Mouse (Mus musculus) frontal cortex, adult 2 months (tissue): Measurements from ENCODE around the gene Cop1. TPM values are rescaled to one million over a fixed set of nuclear protein-coding genes. Genes with fewer than 3 reads are reported as not detected.

ENCODE experiments used
- DNase-seq, 2 experiments: peaks; one replicate each; pipeline ENCODE4 v3.0.0; 2022; ENCODE audit warnings: low spot score in 1 of 2; ENCODE audit errors: extremely low spot score in 1 of 2
- polyA plus RNA-seq: library from polyadenylated mRNA; depleted of rRNA; stranded (reverse); fragments of >200 nt; gene quantifications from 2 replicates; pipeline ENCODE4 v1.2.3, GENCODE M21; 2012

The Cop1 gene
- polyA plus RNA-seq, 1 experiment = 92.9 TPM

GRCm38 (mm10) chr1:159286833-159287232 lies 54.7 kb downstream of the Cop1 start:
- no peak for DNase-seq

- peak in 1 of 2 experiments; percentile 75 for DNase-seq
These were observed 58.1 kb downstream of the Cop1 start for GRCm38 (mm10) chr1:159290219-159290618.

DNA sequence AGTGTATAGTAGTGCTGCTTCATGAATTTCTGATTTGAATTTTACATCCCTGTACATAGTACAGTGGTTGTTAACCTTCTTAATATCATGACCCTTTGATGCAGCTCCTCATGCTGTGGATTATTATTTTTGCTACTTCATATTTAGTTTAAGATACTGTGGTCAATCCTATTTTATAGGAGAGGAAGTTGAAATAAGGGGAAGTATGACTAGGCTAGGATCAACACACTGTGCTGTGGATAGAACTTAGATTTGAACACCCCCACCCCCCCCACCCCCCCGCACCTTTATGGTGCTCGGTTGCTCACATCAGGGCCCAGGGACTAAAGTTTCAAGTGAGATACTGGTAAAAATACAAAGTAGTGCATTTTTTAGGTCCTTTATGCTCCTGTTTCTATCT lies 58.7 kb downstream of the Cop1 start:
- DNase-seq = no peak

GRCm38 (mm10) chr1:159301418-159302082 lies 69.4 kb downstream of the Cop1 start:
- no peak for DNase-seq

DNA sequence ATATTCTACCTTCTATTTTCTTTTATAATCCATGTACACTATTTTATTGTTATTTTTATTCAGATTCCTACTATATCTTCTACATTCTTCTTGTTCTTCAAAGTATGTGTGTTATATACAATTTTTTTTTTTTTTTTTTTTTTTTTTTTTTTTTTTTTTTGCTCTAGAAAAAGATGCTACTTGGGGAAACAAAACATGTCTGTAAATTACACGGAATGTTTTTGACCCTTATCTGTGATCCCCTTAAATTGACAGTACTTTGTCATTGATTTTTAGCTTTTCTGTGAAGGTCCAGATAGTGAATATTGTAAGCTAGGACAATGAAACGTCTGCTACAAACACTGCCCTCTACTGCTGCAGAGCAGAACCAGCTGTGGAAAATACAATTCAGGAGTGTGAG lies 81.5 kb downstream of the Cop1 start:
- no peak for DNase-seq

GRCm38 (mm10) chr1:159322586-159322985 lies 90.5 kb downstream of the Cop1 start:
- no peak for DNase-seq

- no peak for DNase-seq
These were observed 98.9 kb downstream of the Cop1 start for GRCm38 (mm10) chr1:159331008-159331407.

DNA sequence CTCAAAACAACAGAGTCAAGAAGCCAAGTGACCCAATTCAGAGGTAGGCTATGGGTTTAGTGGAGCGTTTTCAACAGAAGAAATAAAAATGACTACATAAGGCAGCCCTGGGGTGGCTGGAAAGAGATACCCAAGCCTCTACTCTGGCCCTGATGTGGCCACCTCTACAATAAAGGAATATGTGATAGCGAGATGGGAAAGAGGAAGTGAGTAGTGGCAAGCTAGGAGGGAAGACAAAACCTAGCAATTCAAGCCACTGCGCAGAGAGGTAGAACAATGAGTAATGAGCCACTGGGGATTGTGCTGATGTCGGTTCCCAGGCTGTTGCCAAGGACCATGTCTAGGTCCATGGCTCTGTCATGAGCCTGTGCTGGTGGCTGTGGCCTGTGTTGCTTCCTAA lies 102.0 kb downstream of the Cop1 start:
- DNase-seq = no peak

- DNase-seq = no peak
These were observed 110.2 kb downstream of the Cop1 start for GRCm38 (mm10) chr1:159342355-159342754.

DNA sequence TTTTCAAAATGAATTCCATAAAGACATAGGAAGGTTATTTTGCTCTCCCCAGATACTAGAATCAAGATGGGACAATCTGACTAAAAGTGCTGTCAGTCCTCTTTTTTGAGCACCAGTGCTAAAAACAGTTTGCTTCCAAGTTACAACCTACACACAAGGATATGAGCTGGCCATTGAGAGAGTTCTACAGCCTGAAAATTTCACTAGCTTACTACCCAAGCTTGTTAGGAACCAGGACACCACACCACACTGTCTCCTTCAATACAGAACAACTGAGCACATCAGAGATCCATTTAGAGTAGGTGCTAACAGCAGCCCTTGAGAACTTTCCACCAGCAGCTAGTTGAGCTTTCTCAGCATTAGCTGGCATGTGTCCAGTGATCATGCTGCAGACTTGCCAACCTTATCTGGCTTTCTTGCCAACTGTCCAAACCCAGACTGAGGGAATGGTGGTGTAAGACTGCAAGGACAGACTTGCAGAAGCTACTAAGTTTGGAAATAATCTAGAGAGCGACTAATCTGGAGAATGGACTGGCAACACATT lies 123.0 kb downstream of the Cop1 start:
- DNase-seq = peak in 1 of 2 experiments; percentile 35

GRCm38 (mm10) chr1:159358713-159359112 lies 126.6 kb downstream of the Cop1 start:
- no peak for DNase-seq

- no peak for DNase-seq
These were observed 139.8 kb downstream of the Cop1 start for GRCm38 (mm10) chr1:159371881-159372390.

DNA sequence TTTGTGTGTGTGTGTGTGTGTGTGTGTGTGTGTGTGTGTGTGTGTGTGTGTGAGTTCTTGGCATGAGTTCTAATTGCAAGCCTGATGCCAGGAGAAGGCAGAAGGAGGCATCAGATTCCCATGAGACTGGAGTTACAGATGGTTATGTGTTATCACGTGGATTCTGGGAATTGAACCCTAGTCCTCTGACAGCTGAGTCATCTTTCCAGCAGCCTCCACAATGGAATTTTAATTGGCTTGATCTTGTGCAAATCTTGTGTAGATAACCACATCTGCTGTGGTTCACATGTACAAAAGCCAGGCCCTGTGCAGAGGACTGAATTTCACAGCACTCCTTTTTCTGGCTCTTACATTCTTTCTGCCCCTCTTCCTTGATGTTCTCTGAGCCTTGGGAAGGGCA lies 150.1 kb downstream of the Cop1 start:
- no peak for DNase-seq

- DNase-seq = no peak
These were observed 150.8 kb downstream of the Cop1 start for GRCm38 (mm10) chr1:159382916-159383315.

DNA sequence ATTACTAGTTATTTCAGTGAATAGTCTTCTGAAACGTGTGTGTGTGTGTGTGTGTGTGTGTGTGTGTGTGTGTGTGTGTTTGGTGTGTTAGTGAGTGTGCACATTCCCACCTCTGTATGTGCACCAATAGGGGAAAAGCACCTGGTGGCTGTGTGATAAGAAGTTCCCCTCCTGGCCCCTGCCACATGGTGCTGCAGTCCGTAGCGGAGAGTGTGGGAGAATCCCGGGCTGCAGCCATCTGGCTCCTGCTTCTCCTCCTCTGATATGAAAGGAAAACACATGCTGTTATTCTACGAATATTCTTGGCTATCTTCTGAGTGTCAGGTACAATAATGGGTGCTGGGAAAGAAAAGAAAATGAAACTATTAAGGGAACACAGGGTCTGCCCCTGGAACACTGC lies 154.3 kb downstream of the Cop1 start:
- peak in 1 of 2 experiments; percentile 63 for DNase-seq

- no peak for DNase-seq
These were observed 156.5 kb downstream of the Cop1 start for GRCm38 (mm10) chr1:159388565-159389024.

DNA sequence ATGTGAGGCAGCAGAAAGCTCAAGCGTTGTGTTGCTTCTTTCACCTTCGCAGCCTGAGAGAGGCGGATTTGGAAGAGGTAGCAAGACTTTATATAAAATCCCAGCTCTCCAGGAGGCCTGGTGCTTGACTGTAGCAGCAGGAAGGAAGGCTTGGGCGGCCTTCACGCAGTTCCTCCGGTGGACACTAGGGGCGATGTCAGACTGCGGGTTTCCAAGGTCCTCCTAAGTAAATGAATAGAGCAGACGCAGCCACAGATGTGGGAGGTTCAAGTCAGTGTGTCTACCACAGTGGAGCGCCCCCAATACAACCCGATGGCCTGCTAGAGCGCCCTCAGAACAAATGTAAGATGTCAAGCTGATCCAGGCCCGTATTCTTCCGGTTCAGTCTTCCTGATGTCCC lies 157.9 kb downstream of the Cop1 start:
- DNase-seq = peak; percentile 52 to 91

DNA sequence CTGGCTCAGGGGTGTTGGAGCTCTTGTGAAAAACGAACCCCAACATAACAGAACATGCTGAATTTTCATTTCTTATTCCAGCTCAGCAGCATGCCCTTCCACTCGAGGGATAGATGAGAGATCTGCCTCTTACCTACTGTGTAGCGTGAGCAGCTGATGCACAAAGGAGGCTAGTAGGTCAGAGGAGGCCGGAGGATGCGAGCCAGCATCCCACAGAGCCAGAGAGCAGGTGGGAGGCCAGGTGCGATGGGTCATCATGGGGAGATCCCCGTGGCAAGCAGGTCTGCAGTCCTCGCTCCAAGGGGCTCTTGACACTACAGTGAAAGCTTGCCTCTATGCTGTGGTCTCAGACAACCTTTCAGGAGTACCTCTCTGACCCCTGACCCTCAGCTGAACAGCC lies 160.5 kb downstream of the Cop1 start:
- no peak for DNase-seq

DNA sequence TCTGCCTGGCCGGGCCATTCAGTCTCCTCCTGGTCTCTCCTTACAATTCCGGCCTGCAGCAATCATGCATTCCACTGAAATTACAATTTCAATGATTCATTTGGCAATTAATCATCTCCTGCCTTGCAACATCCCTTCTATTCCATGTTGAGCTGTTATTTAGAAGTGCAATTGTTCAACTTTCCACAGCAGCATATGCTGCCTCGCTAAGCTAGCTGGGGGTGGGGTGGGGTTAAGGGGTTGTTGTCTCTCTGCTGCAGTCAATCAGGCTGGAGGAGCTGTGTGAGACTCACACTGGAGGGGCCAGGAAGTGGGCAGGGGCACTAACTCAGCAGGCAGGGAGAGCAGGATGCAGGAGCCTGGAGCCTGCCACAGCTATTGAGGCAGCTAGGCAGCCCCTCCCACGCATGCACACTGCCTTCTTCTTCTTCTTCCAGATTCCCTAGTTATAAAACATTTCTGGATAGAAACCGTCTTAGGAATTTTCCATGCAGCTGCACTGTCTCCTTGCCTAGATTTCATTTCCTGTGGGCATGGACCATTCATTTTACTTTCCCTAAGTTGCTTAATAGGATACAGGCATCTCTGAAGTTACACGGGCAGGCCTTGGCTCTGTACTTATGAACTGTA lies 161.1 kb downstream of the Cop1 start:
- peak; percentile 89 to 91 for DNase-seq

- no peak for DNase-seq
These were observed 161.8 kb downstream of the Cop1 start for GRCm38 (mm10) chr1:159393931-159394330.

DNA sequence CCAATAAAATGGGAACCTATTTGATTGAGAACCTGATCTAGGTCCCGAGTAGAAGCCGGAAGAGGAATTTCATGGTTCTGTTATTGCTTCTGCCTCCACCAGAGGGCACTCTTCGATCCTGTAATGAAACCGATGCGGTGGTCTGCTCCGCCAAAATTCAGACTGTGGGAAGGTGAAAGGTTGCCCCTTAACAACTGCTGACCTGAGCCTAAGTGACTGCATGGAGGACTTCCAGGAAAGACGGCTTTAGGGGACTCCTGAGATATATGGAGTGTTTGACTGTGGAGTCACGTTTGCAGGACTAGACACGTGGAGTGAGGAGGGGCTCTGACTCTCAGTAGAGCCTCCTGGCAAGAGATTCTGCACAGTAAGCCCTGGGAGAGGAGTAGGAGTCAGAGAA lies 164.4 kb downstream of the Cop1 start:
- peak in 1 of 2 experiments; percentile 80 for DNase-seq
